Mouse (Mus musculus): Measurements from ENCODE around the gene Pfkfb4. TPM values are rescaled to one million over a fixed set of nuclear protein-coding genes. Genes with fewer than 3 reads are reported as not detected.

Gene Pfkfb4
- polyA plus RNA-seq, 1 experiment from 2014 or later, result 3.8 TPM

DNA sequence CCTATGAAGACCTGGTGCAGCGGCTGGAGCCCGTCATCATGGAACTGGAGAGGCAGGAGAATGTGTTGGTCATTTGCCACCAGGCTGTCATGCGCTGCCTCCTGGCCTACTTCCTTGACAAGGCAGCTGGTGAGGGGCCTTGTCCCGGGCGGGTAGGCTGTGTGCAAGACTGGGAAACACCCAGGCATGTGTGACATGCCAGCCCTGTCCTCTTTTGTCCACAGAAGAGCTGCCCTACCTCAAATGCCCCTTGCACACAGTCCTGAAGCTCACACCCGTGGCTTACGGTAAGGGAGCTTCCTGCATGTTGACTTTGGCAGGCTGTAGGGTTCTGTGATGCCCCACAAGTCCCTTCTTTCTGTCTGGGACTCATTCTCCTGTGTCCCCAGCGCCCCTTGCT is 35.9 kb downstream of the Pfkfb4 start:
- no peak overlapping the region for H3K4me2 ChIP-seq (ENCODE audit: low read depth, low read length)
- WGBS (ENCODE audit: insufficient replicate concordance), result 66% methylated on average over 8 of the region's 8 CpGs
- H3K36me3 ChIP-seq (replicated peaks; ENCODE audit: insufficient read depth, low read length), result 0 out of 2 replicates have a peak, but pooled peaks cover 3% of the 10 kb centered on the region
- no peak overlapping the region for H3K27ac ChIP-seq (ENCODE audit: low read depth)
- no peak overlapping the region for H3K4me3 ChIP-seq (ENCODE audit: low read depth, low read length)
- no peak overlapping the region for H3K9ac ChIP-seq (replicated peaks)
- TF ChIP-seq CTCF (IDR thresholded peaks at IDR 0.05; ENCODE audit: low read depth), result no peak
- no peak for TF ChIP-seq EP300 (IDR thresholded peaks at IDR 0.05; ENCODE audit: low read depth)
- no peaks in the 10 kb centered on the region for H3K27me3 ChIP-seq (ENCODE audit: insufficient read depth, low read length)
- no peaks in the 10 kb centered on the region for H3K9me3 ChIP-seq (ENCODE audit: low read length)
- ATAC-seq (peak; percentile 70), DNase-seq (no peak)
- no peaks in the 10 kb centered on the region for H3K4me1 ChIP-seq (ENCODE audit: insufficient read depth)

GRCm38 (mm10) chr9:109028421-109028820 is 36.8 kb downstream of the Pfkfb4 start:
- 89% methylated on average over 3 of the region's 3 CpGs for WGBS (ENCODE audit: insufficient replicate concordance)

DNA sequence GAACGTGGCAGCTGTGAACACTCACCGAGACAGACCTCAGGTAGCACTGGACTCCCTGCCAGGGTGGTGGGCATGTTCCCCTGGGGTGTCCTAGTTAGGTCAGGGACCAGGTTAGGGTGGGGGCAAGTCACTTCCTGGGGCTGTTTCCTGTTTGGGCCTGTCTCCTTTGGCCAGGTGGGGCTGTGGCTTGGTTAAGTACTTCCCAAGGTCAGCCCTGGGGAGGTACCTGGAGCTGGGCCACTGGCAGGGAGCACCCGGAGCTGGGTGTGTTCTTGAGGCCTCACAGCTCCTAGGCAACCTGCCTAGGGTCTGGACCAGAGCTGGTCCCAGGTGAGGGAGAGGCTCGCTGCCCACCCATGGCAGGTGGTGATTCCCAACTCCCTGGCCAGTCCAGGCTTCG is 37.3 kb downstream of the Pfkfb4 start:
- Histone ChIP-seq H3K9me3 (ENCODE audit: low read length) (no peaks in the 10 kb centered on the region), H3K36me3 (replicated peaks; ENCODE audit: insufficient read depth, low read length) (0 out of 2 replicates have a peak, but pooled peaks cover 3% of the 10 kb centered on the region), H3K27ac (ENCODE audit: low read depth) (no peak overlapping the region), H3K4me2 (ENCODE audit: low read depth, low read length) (no peak overlapping the region), H3K4me3 (ENCODE audit: low read depth, low read length) (no peak overlapping the region), H3K27me3 (ENCODE audit: insufficient read depth, low read length) (no peaks in the 10 kb centered on the region), H3K9ac (replicated peaks) (no peak overlapping the region), H3K4me1 (ENCODE audit: insufficient read depth) (no peaks in the 10 kb centered on the region)
- ATAC-seq (no peak), DNase-seq (no peak)
- WGBS (ENCODE audit: insufficient replicate concordance), result 68% methylated on average over 5 of the region's 5 CpGs
- TF ChIP-seq CTCF (IDR thresholded peaks at IDR 0.05; ENCODE audit: low read depth) (no peak), EP300 (IDR thresholded peaks at IDR 0.05; ENCODE audit: low read depth) (no peak)

More at GRCm38 (mm10) chr9:109028421-109028820, 36.8 kb downstream of the Pfkfb4 start:
- Histone ChIP-seq H3K9me3 (ENCODE audit: low read length) (no peaks in the 10 kb centered on the region), H3K27ac (ENCODE audit: low read depth) (no peak overlapping the region), H3K4me2 (ENCODE audit: low read depth, low read length) (no peak overlapping the region), H3K4me1 (ENCODE audit: insufficient read depth) (no peaks in the 10 kb centered on the region), H3K9ac (replicated peaks) (no peak overlapping the region), H3K4me3 (ENCODE audit: low read depth, low read length) (no peak overlapping the region), H3K36me3 (replicated peaks; ENCODE audit: insufficient read depth, low read length) (0 out of 2 replicates have a peak, but pooled peaks cover 3% of the 10 kb centered on the region), H3K27me3 (ENCODE audit: insufficient read depth, low read length) (no peaks in the 10 kb centered on the region)
- TF ChIP-seq CTCF (IDR thresholded peaks at IDR 0.05; ENCODE audit: low read depth) (no peak), EP300 (IDR thresholded peaks at IDR 0.05; ENCODE audit: low read depth) (no peak)
- no peak for DNase-seq
- ATAC-seq, result no peak

GRCm38 (mm10) chr9:109030312-109030711 is 38.7 kb downstream of the Pfkfb4 start:
- Histone ChIP-seq H3K4me1 (ENCODE audit: insufficient read depth) (no peaks in the 10 kb centered on the region), H3K4me3 (ENCODE audit: low read depth, low read length) (no peak overlapping the region), H3K9ac (replicated peaks) (no peak overlapping the region), H3K36me3 (replicated peaks; ENCODE audit: insufficient read depth, low read length) (0 out of 2 replicates have a peak, but pooled peaks cover 3% of the 10 kb centered on the region), H3K27ac (ENCODE audit: low read depth) (no peak overlapping the region), H3K9me3 (ENCODE audit: low read length) (no peaks in the 10 kb centered on the region), H3K4me2 (ENCODE audit: low read depth, low read length) (no peak overlapping the region), H3K27me3 (ENCODE audit: insufficient read depth, low read length) (no peaks in the 10 kb centered on the region)
- WGBS (ENCODE audit: insufficient replicate concordance), result 58% methylated on average over 3 of the region's 3 CpGs
- ATAC-seq (no peak), DNase-seq (no peak)
- TF ChIP-seq CTCF (IDR thresholded peaks at IDR 0.05; ENCODE audit: low read depth), result no peak
- no peak for TF ChIP-seq EP300 (IDR thresholded peaks at IDR 0.05; ENCODE audit: low read depth)

GRCm38 (mm10) chr9:109031001-109031400 is 39.4 kb downstream of the Pfkfb4 start:
- Histone ChIP-seq H3K9ac (replicated peaks) (no peak overlapping the region), H3K9me3 (ENCODE audit: low read length) (no peaks in the 10 kb centered on the region), H3K4me3 (ENCODE audit: low read depth, low read length) (no peak overlapping the region), H3K27me3 (ENCODE audit: insufficient read depth, low read length) (no peaks in the 10 kb centered on the region), H3K36me3 (replicated peaks; ENCODE audit: insufficient read depth, low read length) (0 out of 2 replicates have a peak, but pooled peaks cover 3% of the 10 kb centered on the region), H3K4me2 (ENCODE audit: low read depth, low read length) (no peak overlapping the region), H3K4me1 (ENCODE audit: insufficient read depth) (no peaks in the 10 kb centered on the region), H3K27ac (ENCODE audit: low read depth) (no peak overlapping the region)
- 82% methylated on average over 7 of the region's 7 CpGs for WGBS (ENCODE audit: insufficient replicate concordance)
- TF ChIP-seq EP300 (IDR thresholded peaks at IDR 0.05; ENCODE audit: low read depth), result no peak
- no peak for TF ChIP-seq CTCF (IDR thresholded peaks at IDR 0.05; ENCODE audit: low read depth)
- ATAC-seq (no peak), DNase-seq (no peak)

DNA sequence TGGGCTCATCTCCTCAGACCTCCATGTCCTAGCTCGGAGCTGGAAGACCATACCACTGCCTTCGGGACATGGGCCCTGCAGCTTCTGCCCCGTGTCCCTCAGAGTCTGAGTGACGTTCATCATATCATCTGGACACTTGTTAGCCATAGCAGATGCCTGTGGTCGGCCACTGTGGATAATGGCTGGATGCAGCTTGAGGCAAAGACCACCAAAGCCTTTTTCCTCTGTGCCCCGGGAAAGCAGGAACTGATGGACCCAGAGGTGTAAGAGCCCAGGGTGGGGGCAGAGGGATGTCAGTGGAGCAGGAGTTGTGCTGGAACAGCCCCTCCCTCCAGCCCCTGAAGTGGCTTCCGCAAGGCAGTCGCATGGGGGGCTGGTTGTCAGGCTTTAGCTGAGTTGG is 40.1 kb downstream of the Pfkfb4 start:
- Histone ChIP-seq H3K9me3 (ENCODE audit: low read length) (no peaks in the 10 kb centered on the region), H3K4me2 (ENCODE audit: low read depth, low read length) (no peak overlapping the region), H3K9ac (replicated peaks) (no peak overlapping the region), H3K36me3 (replicated peaks; ENCODE audit: insufficient read depth, low read length) (0 out of 2 replicates have a peak, but pooled peaks cover 3% of the 10 kb centered on the region), H3K27me3 (ENCODE audit: insufficient read depth, low read length) (no peaks in the 10 kb centered on the region), H3K4me1 (ENCODE audit: insufficient read depth) (no peaks in the 10 kb centered on the region), H3K27ac (ENCODE audit: low read depth) (no peak overlapping the region), H3K4me3 (ENCODE audit: low read depth, low read length) (no peak overlapping the region)
- ATAC-seq, result no peak
- DNase-seq, result no peak
- TF ChIP-seq CTCF (IDR thresholded peaks at IDR 0.05; ENCODE audit: low read depth), result no peak
- TF ChIP-seq EP300 (IDR thresholded peaks at IDR 0.05; ENCODE audit: low read depth), result no peak
- 82% methylated on average over 8 of the region's 8 CpGs for WGBS (ENCODE audit: insufficient replicate concordance)

GRCm38 (mm10) chr9:109032435-109032834 is 40.9 kb downstream of the Pfkfb4 start:
- no peak for DNase-seq
- H3K4me2 ChIP-seq (ENCODE audit: low read depth, low read length), result no peak overlapping the region
- H3K4me3 ChIP-seq (ENCODE audit: low read depth, low read length), result no peak overlapping the region
- H3K9ac ChIP-seq (replicated peaks), result no peak overlapping the region
- ATAC-seq, result no peak
- H3K4me1 ChIP-seq (ENCODE audit: insufficient read depth), result no peaks in the 10 kb centered on the region
- 0 out of 2 replicates have a peak, but pooled peaks cover 3% of the 10 kb centered on the region for H3K36me3 ChIP-seq (replicated peaks; ENCODE audit: insufficient read depth, low read length)
- TF ChIP-seq EP300 (IDR thresholded peaks at IDR 0.05; ENCODE audit: low read depth) (no peak), CTCF (IDR thresholded peaks at IDR 0.05; ENCODE audit: low read depth) (no peak)
- no peak overlapping the region for H3K27ac ChIP-seq (ENCODE audit: low read depth)
- H3K27me3 ChIP-seq (ENCODE audit: insufficient read depth, low read length), result no peaks in the 10 kb centered on the region
- 54% methylated on average over 6 of the region's 6 CpGs for WGBS (ENCODE audit: insufficient replicate concordance)
- no peaks in the 10 kb centered on the region for H3K9me3 ChIP-seq (ENCODE audit: low read length)

Measured in liver, postnatal 0 days (tissue).